ENCODE assay signal across 12 mouse cellular contexts in the genomic region with DNA sequence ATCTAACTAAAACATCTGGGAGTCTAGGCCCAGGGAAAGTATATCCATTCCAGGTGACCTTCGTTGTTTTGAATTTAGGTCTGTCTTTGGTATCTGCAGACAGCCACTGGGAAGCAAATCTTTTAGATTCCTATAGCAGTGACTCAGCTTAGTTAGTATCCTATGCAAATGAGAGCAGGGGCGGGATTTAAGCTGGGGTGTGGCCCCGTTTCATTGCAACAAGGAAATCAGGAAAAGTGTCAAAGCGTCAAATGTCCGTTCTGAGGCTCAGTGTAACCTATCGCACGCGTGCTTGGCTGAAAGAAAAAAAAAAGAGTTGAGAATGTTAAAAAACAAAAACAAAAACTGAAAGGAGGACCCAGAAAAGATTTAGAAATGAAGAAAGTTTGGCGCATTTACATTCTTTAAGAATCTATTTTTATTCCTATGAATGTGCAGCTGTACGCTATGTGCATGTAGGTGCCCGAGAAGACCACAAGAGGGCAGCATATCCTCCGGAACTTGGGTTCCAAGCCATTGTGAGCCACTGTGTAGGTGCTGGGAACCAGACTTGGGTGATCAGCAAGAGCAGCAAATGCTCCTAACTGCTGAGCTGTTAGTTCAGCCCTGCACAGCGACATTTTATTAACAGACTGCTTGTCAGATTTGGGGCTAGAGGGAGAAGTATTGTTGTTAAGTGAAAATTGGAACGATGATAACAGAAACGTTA. TPM values are rescaled to one million over a fixed set of nuclear protein-coding genes. Genes with fewer than 3 reads are reported as not detected.
DNase-seq lines count a peak whose midpoint lies in the region; ATAC-seq and TF ChIP-seq lines count a peak whose summit lies in the region.
"Had no signal": no experiment of that assay in that cellular context is flagged by ENCODE, and none has a peak within 500 bp of the region (broad histone marks: within the 10 kb centered on the region; RNA-seq: fewer than 3 reads in every experiment).

No protein-coding gene starts in this region.

- H3K36me3 ChIP-seq in kidney, adult 2 months (ENCODE audit: control insufficient read depth, insufficient read depth, low read length), result no peaks in the 10 kb centered on the region
- no peaks in the 10 kb centered on the region for H3K36me3 ChIP-seq in kidney, embryonic 14.5 days (ENCODE audit: control insufficient read depth, insufficient read depth, low read length)
- H3K36me3 ChIP-seq: heart, embryonic 13.5 days; midbrain, embryonic 13.5 days had no signal

- WGBS in kidney, adult 2 months, result 91% methylated on average over 15 of the region's 15 CpGs
- 88% methylated on average over 15 of the region's 15 CpGs for WGBS in kidney, embryonic 14.5 days

- no peaks in the 10 kb centered on the region for H3K27me3 ChIP-seq in kidney, adult 2 months (replicated peaks; ENCODE audit: control insufficient read depth, insufficient read depth, low read length)
- no peaks in the 10 kb centered on the region for H3K27me3 ChIP-seq in kidney, embryonic 14.5 days (ENCODE audit: control insufficient read depth, insufficient read depth, low read length)
- H3K27me3 ChIP-seq: heart, embryonic 13.5 days; midbrain, embryonic 13.5 days had no signal

- H3K4me1 ChIP-seq in kidney, adult 2 months (ENCODE audit: control insufficient read depth, insufficient read depth, low read length), result no peaks in the 10 kb centered on the region
- peaks cover 10% of the 10 kb centered on the region; the same call in 1 of the 2 replicates for H3K4me1 ChIP-seq in kidney, embryonic 14.5 days (ENCODE audit: control insufficient read depth, insufficient read depth, low read length)
- H3K4me1 ChIP-seq in cortical plate, adult 2 months (ENCODE audit: control insufficient read depth, insufficient read depth, low read length), result no peaks in the 10 kb centered on the region

- DNase-seq in kidney, adult 2 months, result no peak
- peak; percentile 46 for DNase-seq in thymus, postnatal 0 days (ENCODE audit: low spot score)
- DNase-seq in thymus, adult 18-20 months, result no peak
- DNase-seq in right cerebral cortex, adult 2 months (ENCODE audit: low spot score in 2 of 2), result no peak
- no peak for DNase-seq in frontal cortex, postnatal 36 days (ENCODE audit: low spot score in 2 of 2)
- DNase-seq: cerebellum, adult 8-10 months; kidney, adult 9 months; thymus, postnatal 25 days had no signal

- no peak overlapping the region for H3K4me3 ChIP-seq in kidney, adult 2 months (ENCODE audit: insufficient read depth, low read depth, low read length)
- no peak overlapping the region for H3K4me3 ChIP-seq in kidney, embryonic 14.5 days (ENCODE audit: low read length)
- no peak overlapping the region for H3K4me3 ChIP-seq in cortical plate, adult 2 months (ENCODE audit: insufficient read depth, low read length)

- TF ChIP-seq POLR2A in kidney, adult 2 months (IDR thresholded peaks at IDR 0.05; ENCODE audit: low read depth, low read length), result no peak
- TF ChIP-seq POLR2A in cortical plate, adult 2 months (IDR thresholded peaks at IDR 0.05; ENCODE audit: extremely low read depth, insufficient read depth, low read length), result no peak

- peaks cover 4% of the 10 kb centered on the region; the same call in 1 of the 2 replicates for H3K9me3 ChIP-seq in kidney, embryonic 14.5 days (ENCODE audit: control insufficient read depth, low read length)
- H3K9me3 ChIP-seq: midbrain, embryonic 13.5 days had no signal

- no peak overlapping the region for H3K27ac ChIP-seq in kidney, adult 2 months (ENCODE audit: insufficient read depth, low read depth, low read length)
- H3K27ac ChIP-seq in kidney, embryonic 14.5 days (ENCODE audit: low read depth, low read length), result no peak overlapping the region
- no peak overlapping the region for H3K27ac ChIP-seq in cortical plate, adult 2 months (ENCODE audit: insufficient read depth, low read length)
- H3K27ac ChIP-seq: heart, embryonic 13.5 days; midbrain, embryonic 13.5 days had no signal

- TF ChIP-seq CTCF in kidney, adult 2 months (conservative IDR thresholded peaks at IDR 0.05; ENCODE audit: insufficient read depth, insufficient read length, low read depth, low read length), result peak; percentile 29
- TF ChIP-seq CTCF in cortical plate, adult 2 months (IDR thresholded peaks at IDR 0.05; ENCODE audit: extremely low read depth, insufficient read depth, low read length), result peak; percentile 15; the same call in 1 of the 2 replicates

- no peak overlapping the region for H3K9ac ChIP-seq in kidney, embryonic 14.5 days (ENCODE audit: low read depth, low read length)
- H3K9ac ChIP-seq: midbrain, embryonic 13.5 days had no signal

- H3K4me2 ChIP-seq in kidney, embryonic 14.5 days (replicated peaks; ENCODE audit: low read depth, low read length), result no peak overlapping the region

- no peak for ATAC-seq in kidney, embryonic 14.5 days (ENCODE audit: low FRiP score, low TSS enrichment)
- ATAC-seq: midbrain, embryonic 13.5 days had no signal

RNA-seq across cellular contexts. Expression of a gene that starts 1.8 kb away (rescaled TPM):
- polyA plus RNA-seq in kidney, adult 2 months (2012; rRNA removed), result 1.2 and 1.3 TPM in 2 replicates
- 32.9 and 46.8 TPM in 2 replicates for polyA plus RNA-seq in kidney, embryonic 14.5 days (2014; fragmentation: Nextera tagmentation; extraction: Ambion mirVana)
- 72.5 and 75.0 TPM in 2 replicates for polyA plus RNA-seq in thymus, postnatal 0 days (2015; fragmentation: Nextera tagmentation; extraction: Ambion mirVana)
- polyA plus RNA-seq in cortical plate, adult 2 months (2012; rRNA removed), result 24.6 and 28.7 TPM in 2 replicates

Comparison
In these comparisons a context has a peak if more than half of its experiments do, and no peak if none do; other contexts are left out.
1. RNA of a gene that starts 1.8 kb away (polyA plus RNA-seq): 72.5 to 75.0 TPM in thymus, postnatal 0 days, 32.9 to 46.8 TPM in kidney, embryonic 14.5 days and 24.6 to 28.7 TPM in cortical plate, adult 2 months; 1.2 to 1.3 TPM in kidney, adult 2 months; every median in the first group is over 10 times any median in the second.